ENCODE assay signal across 21 mouse cellular contexts in genomic region chr1:153210198-153210597, GRCm38 (mm10).
"Had no signal": no experiment of that assay in that cellular context is flagged by ENCODE, and none has a peak within 500 bp of the region (broad histone marks: within the 10 kb centered on the region; RNA-seq: fewer than 3 reads in every experiment).

No protein-coding gene starts in this region.

- ATAC-seq: forebrain, embryonic 13.5 days; forebrain, embryonic 14.5 days; forebrain, embryonic 15.5 days; forebrain, embryonic 16.5 days; forebrain, postnatal 0 days had no signal

- DNase-seq: cerebellum, adult 8-10 months; cerebellum, adult 9-10 months; cerebellum, adult 9-11 months; cerebellum, postnatal 10 days; cerebellum, postnatal 14 days; cerebellum, postnatal 25 days; cerebellum, postnatal 36 days; embryo, embryonic 11 days; forebrain, postnatal 0 days; gastrocnemius, adult 2 months; gastrocnemius, postnatal 10 days; gastrocnemius, postnatal 14 days; gastrocnemius, postnatal 25 days; gastrocnemius, postnatal 36 days; heart, adult 11 months; heart, adult 18-20 months; heart, adult 2 months had no signal
